Mouse (Mus musculus): ENCODE results near the gene Rftn1. TPM values are rescaled to one million over a fixed set of nuclear protein-coding genes. Genes with fewer than 3 reads are reported as not detected.

Gene Rftn1
- total RNA-seq, 2 experiments from 2014 or later = 14.3 to 16.5 TPM

GRCm38 (mm10) chr17:50084721-50085120, 105.8 kb downstream of the Rftn1 start:
- Histone ChIP-seq H3K27ac (no peak overlapping the region), H3K4me3 (no peak overlapping the region)
- DNase-seq (ENCODE audit: low spot score in 2 of 2) = no peak
- TF ChIP-seq CTCF (conservative IDR thresholded peaks at IDR 0.05) = no peak

GRCm38 (mm10) chr17:50083937-50084336, 106.5 kb downstream of the Rftn1 start:
- no peak for TF ChIP-seq CTCF (conservative IDR thresholded peaks at IDR 0.05)
- no peak for DNase-seq (ENCODE audit: low spot score in 2 of 2)
- H3K4me3 ChIP-seq = no peak overlapping the region
- H3K27ac ChIP-seq = no peak overlapping the region

DNA sequence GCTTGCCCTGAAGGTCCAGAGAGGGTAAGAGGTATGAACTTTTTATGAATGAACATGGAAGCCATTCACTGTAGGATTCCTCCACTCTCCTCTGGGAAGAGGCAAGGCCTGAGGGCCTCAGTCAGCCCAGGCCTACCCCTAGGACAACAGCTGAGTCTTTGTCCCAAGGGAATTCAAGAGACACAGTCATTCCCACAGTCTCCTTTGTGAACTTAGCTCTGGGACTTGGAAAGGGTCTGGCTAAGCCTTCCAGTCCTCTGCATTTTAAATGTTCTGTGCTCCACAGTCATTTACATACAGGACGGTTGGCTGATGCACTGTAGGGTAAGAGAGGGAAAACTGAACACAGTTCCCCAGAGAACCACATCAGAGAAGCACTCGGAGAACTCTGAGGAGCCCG, 107.5 kb downstream of the Rftn1 start:
- Histone ChIP-seq H3K27ac (no peak overlapping the region), H3K4me3 (no peak overlapping the region)
- no peak for TF ChIP-seq CTCF (conservative IDR thresholded peaks at IDR 0.05)
- no peak for DNase-seq (ENCODE audit: low spot score in 2 of 2)

GRCm38 (mm10) chr17:50081647-50082046, 108.8 kb downstream of the Rftn1 start:
- TF ChIP-seq CTCF (conservative IDR thresholded peaks at IDR 0.05) = no peak
- no peak for DNase-seq (ENCODE audit: low spot score in 2 of 2)
- H3K27ac ChIP-seq = no peak overlapping the region
- no peak overlapping the region for H3K4me3 ChIP-seq

DNA sequence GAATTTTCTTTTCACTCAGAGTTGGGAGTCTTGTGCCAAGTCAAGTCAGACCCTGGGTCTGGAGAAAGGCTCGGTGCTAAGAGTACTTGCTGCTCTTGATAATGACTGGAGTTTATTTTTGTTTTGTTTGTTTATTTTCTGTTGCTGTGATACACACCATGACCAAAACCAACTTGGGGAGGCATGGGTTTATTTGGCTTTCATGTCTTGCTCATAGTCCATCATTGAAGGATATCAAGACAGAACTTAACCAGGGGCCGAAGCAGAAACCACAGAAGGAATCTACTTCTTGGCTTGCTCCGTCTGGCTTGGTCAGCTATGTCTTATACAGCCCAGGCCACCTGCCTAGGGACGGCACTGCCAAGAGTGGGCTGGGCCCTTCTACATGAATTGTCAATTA, 109.5 kb downstream of the Rftn1 start:
- Histone ChIP-seq H3K27ac (no peak overlapping the region), H3K4me3 (no peak overlapping the region)
- TF ChIP-seq CTCF (conservative IDR thresholded peaks at IDR 0.05) = no peak
- no peak for DNase-seq (ENCODE audit: low spot score in 2 of 2)

GRCm38 (mm10) chr17:50078749-50079148, 111.7 kb downstream of the Rftn1 start:
- no peak overlapping the region for H3K4me3 ChIP-seq
- no peak overlapping the region for H3K27ac ChIP-seq
- no peak for DNase-seq (ENCODE audit: low spot score in 2 of 2)
- no peak for TF ChIP-seq CTCF (conservative IDR thresholded peaks at IDR 0.05)

DNA sequence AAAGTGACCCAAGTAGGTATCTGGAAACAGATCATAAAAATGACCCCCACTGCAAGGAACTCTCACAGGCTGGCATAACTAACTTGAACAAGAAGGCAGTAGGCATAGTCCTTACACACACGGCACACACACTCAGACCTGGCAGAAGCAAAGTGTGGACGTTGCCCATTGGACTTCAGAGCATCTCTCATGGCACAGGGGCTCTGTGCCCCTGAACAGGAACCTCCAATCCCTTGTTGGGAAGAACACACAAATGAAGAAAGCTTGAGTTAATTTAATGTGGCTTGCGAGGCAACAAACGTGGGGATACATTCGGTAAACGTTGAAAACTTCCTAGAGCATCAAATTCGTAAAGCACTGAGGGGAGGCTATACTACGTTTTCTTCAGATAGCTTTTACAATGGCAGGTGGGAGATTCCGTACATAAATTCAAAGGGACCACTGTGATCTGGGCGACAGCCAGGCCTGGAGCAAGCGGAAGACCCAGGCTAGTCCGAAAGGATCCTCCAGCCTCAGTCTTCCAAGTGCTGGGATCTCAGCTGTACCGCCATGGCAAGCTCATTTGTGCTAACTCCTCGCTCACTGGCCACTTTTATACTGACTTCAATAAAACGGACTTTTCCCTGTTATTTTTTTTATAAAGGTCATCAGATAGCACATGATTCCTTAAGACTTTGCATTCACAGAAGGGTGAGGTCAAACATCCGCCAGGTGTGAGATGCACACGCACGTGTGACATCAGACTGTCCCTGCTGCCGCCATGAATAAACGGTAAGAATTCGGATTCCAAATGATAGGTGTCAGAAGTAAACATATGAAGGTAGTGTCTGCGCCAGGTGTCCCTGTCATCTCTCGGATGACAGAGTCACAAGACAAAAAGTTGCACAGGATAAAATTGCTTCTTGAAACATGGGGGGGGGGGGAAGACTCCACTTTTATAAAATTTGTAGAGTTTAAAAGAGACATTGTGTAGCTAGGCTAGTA, 117.2 kb downstream of the Rftn1 start:
- Histone ChIP-seq H3K4me3 (no peak overlapping the region), H3K27ac (no peak overlapping the region)
- no peak for TF ChIP-seq CTCF (conservative IDR thresholded peaks at IDR 0.05)
- DNase-seq (ENCODE audit: low spot score in 2 of 2) = no peak

DNA sequence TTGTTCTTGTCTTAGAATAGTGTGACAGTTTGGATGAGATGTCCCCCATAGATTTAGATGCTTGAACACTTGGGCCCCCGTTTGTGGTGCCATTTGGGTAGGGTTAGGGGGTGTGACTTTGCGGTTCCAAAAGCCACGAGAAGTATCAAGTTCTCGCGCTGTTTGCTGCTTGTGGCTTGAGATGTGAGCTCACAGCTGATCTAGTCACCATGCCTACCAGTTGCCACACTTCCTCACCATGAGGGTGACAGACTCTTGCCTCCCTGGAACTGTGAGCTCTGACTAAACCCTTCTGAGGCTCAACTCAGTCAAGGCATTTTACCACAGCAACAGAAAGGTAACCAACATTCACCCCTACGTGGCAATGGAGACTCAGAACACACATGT, 118.9 kb downstream of the Rftn1 start:
- H3K27ac ChIP-seq = no peak overlapping the region
- H3K4me3 ChIP-seq = no peak overlapping the region
- DNase-seq (ENCODE audit: low spot score in 2 of 2) = no peak
- TF ChIP-seq CTCF (conservative IDR thresholded peaks at IDR 0.05) = no peak

- TF ChIP-seq CTCF (conservative IDR thresholded peaks at IDR 0.05) = no peak
- Histone ChIP-seq H3K4me3 (no peak overlapping the region), H3K27ac (no peak overlapping the region)
- DNase-seq (ENCODE audit: low spot score in 2 of 2) = no peak
Observed at GRCm38 (mm10) chr17:50070822-50071601, 119.5 kb downstream of the Rftn1 start.

- no peak for TF ChIP-seq CTCF (conservative IDR thresholded peaks at IDR 0.05)
- H3K4me3 ChIP-seq = no peak overlapping the region
- peak; percentile 56 to 77 for DNase-seq (ENCODE audit: low spot score in 2 of 2)
- H3K27ac ChIP-seq = peak overlapping the region; percentile 69
Observed at GRCm38 (mm10) chr17:50069897-50070636, 120.4 kb downstream of the Rftn1 start.

DNA sequence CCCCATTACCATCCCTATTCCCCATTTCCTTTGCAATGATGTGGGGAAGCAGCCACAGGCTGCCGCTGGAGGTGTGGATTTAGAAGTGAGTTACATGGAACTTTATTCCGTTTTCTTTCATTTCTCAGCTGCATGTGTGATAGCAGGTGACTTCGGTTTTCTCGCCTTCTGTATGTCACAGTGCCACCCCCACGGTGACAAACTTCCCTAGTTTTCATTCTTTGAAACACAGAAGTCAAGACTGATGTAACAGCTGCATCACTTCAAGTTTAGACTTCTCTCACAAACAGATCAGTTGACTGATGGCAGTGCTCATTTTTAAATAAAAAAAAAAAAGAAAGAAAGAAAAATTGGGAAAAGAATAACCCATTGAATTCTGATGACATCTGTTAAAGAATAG, 121.3 kb downstream of the Rftn1 start:
- peak overlapping the region; percentile 69 for H3K27ac ChIP-seq

GRCm38 (mm10) chr17:50068681-50069138, 121.8 kb downstream of the Rftn1 start:
- Histone ChIP-seq H3K27ac (no peak overlapping the region; the same call in 1 of the 2 replicates), H3K4me3 (no peak overlapping the region)
- DNase-seq (ENCODE audit: low spot score in 2 of 2) = no peak
- no peak for TF ChIP-seq CTCF (conservative IDR thresholded peaks at IDR 0.05)

More for the DNA sequence above, 121.3 kb downstream of the Rftn1 start:
- no peak for TF ChIP-seq CTCF (conservative IDR thresholded peaks at IDR 0.05)
- DNase-seq (ENCODE audit: low spot score in 2 of 2) = no peak
- no peak overlapping the region for H3K4me3 ChIP-seq
